Mouse (Mus musculus) hematopoietic stem cell, adult 5-6 weeks (primary cell): ENCODE measurements around the gene Nod2. TPM values are rescaled to one million over a fixed set of nuclear protein-coding genes. Genes with fewer than 3 reads are reported as not detected.

ENCODE experiments used
- ATAC-seq, 2 experiments: fragments of 125-278 bp in 1 of 2; replicated peaks in 1 of 2; 2 replicates each; pipeline ENCODE4 v1.8.0; 2016 to 2017; ENCODE audit warnings: inconsistent platforms in 2 of 2, mild to moderate bottlenecking in 2 of 2, moderate number of reproducible peaks in 2 of 2, low read depth in 1 of 2, moderate TSS enrichment in 1 of 2; ENCODE audit not compliant: low FRiP score in 2 of 2, poor library complexity in 2 of 2, severe bottlenecking in 2 of 2, insufficient read depth in 1 of 2, low TSS enrichment in 1 of 2
- total RNA-seq: library from RNA; stranded (forward); fragments of 172-1452, 232-1000 nt; gene quantifications from 2 replicates; pipeline ENCODE4 v1.2.3, GENCODE M21; 2017

Gene Nod2
- 0.94 and 1.1 TPM in 2 replicates for total RNA-seq

DNA sequence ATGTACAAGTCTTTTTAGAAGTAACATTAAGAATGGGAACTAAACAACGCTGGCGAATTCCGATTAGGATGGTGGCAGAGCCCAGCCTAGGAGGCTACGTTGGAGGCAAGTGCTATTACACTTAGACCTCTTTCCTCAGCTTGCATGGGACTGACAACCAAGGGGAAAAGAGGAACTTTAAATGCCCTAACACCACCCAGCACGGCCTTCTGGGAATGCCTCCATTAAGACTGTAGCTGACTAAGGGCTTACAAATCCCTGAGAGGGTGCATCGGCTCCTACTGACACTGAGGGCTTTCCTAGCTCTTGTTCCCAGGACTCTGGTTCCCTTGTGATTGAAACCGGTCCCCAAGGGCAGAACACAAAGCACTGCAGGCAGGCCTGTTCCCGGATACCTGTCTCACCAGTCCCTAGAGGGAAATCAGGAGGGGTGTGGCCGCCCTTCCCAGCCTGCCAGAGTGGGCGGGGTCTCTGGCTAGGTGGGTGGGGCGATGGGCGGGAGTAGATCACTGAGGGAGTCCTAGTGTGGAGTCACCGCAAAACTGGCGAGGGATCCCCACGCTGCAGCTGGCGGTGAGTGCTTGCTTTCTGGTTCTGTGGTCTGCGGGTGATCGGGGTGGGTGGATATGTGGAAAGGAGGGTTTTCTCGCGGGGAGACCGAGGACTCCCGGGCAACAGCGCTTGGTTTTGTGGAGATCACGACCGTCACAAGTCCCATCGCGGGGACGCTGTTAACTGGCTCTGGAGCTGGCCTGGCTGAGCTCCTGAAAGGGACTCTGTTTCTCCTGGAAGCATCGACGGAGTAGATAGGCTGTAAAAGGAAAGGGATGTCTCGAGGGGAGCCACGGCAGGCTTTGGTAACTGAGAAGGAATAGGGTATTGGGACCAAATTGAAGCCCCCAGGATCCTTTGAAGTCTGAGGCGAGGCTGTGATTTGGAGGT is at the start of gene Nod2:
Nod2 (plus strand) TSS at position 479 of the 942 bp plus-strand sequence.
- peak; percentile 70 to 88 for ATAC-seq

DNA sequence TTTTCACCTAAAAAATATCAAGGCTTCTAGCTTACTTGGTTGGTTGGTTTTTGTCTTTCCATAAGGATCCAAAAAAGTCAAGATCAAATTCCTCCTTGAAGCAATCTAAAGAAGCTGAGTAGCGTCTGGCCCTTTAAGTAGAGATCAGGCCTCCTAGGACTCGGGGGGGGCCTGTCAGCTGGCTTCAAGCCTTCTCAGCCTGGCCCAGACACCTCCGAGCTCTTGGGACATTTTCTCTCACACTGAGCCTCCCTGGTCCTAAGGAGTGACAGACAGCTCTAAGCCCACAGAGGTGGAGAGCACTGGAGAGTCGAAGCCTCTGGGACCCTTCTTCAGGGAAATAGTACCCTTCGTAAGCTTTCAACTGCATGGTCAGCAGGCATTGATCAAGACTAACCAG is 48.5 kb upstream of the Nod2 start:
- no peak for ATAC-seq

DNA sequence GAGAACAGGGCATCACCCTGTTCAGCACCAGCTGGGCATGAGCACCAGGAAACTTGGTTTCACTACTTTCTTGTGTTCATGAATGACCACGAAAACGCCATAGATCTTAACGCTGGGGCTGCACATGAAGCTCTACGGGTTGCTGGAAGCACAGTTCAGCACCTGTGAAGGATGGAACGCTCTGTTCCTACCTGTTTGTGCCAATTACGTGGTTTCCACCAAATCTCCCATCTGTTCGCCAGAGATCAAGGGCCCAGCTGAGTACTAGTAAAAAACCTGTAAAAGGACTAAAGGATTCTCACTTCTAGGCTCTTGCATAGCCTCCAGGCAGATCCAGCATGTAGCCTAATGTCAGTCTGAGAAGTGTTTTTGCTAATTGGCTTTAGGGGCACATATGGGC is 47.6 kb upstream of the Nod2 start:
- ATAC-seq = no peak

DNA sequence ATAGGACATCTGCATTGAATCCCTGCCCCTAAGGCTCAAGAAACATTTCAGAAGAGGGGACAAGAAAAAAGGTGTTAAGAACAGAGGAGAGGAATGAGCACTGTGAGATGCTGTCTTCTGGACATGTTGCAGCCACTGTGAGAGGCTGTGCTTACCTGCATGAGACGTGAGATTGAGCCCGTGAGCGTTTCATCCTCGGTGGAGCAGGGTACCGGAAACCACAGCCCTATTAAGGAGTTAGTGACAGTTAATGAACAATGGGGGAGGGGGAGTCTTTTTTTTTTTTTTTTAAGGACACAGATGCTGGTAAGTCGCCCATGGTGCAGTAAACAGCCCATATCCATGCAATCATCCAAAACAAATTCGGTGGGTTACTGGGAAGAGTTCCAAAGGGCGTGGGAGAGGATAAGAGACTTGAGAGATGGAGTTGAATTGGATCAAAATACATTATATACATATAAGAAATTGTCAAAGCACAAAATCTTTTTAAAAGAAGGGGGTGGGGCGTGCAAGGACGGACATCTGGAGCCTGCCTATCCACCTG is 43.6 kb upstream of the Nod2 start:
- no peak for ATAC-seq

DNA sequence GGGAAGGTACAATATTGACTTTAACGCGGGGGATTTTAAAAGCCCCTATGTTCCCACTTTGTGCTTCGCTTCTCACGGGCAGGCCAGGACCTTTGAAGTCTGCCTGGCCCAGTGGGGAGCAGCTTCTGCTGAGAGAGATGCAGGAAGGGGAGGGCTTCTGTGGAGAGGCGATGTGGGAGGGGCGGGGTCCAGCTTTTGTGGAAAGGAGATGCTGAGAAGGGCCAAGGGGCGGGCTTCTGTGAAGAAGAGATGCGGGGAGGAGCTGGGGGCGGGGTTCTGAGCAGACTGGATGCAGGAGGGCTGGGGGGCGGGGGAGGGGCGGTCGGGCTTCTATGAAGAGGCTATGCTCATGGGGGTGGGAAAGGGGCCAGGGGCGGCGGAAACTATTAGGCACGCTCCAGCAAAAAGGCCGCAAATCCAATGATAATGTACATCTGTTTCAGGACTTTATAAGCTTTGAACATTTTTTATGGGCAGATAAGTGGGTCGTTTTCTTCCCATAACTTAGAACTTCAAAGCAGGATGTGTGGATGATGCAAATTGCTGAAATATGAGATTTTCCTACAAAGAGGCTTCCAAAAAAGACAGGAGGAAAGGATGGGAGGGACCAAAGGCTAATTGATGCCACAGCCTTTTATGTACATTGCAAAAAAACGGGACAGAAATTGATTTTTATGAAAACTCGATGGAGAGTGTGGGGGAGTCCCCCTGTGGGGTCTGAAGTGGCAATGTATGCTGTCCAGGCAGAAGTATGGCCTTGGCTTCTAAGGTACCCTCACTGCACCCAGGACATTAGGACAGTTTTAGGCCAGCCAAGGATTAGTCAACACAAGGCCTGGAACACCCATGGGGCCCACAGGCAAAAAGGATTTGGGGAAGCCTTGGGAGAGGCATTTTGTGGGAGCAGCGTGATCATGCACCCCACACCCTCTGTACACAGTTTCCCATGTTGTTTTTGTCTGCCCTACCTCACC is 42.8 kb upstream of the Nod2 start:
- ATAC-seq = peak in 1 of 2 experiments; percentile 48; a peak in 1 of 4 replicates

DNA sequence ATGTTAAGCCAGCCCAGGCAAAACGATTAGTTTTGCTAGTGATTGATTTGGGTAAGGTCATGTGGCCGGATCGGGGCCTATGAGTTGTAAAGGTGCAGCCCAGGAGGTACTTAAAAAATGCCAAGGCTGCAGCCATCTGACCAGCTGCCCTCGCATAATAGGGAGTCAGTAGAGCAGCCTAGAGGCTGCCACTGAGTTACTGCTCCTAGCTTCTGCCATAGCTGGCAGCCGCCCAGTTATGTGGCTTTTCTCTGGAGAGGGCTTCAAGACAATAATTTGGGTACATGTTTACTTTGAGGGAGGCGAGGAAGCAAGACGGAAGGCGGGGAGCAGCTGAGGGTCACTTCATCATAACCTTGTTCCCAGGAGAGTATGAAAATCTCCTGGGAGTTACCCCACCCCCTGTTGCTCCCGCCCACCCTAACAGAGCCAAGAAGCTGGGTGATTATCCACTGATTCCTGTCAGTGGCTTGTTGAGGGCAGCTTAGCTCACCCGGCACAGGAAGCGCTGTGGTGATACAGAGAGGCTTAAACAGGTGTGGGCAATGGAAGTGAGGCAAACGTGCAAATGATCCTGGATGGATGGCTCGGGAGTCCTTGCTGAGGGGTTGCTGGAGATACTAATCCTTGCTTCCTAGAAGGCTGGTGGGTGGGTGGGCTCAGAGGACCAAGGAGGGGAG is 41.6 kb upstream of the Nod2 start:
- peak; percentile 58 to 61 for ATAC-seq

DNA sequence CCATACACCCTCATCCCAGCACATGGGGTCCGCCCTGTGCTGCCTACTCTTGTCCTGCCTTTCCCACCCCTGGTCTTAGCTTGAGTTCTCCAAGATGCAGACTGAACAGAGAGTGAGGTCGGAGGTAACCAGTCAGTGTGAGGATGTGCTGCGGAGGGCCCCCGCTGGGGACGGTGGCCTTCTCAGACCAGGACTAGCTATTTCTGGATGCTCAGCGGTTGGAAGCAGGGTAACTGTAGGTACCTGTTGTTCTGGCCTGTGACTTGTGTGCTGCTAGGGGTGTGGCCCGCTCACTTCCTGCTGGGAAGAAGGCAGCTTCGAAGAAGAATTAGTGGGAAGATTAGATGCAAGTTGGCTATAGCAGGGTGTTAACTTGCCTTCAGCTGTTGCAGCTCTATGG is 38.1 kb upstream of the Nod2 start:
- no peak for ATAC-seq

DNA sequence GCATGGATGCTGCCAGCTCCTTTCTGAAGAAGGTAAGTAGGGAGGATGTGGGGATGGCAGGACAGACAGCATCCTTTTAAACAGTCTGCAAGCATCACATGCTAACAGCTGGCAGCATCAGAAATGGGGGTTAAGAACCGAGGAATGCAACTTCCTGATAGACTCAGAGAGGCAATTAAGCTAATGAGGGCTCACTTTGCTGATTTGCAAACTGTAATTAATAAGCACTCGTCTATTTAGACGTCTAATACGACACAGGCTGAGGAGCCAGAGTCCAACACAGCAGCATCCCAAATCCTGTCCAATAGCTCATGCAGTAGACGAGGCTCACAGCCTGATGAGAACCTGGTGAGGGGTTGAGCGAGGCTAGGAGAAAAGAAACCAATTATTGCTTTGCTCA is 36.8 kb upstream of the Nod2 start:
- no peak for ATAC-seq

DNA sequence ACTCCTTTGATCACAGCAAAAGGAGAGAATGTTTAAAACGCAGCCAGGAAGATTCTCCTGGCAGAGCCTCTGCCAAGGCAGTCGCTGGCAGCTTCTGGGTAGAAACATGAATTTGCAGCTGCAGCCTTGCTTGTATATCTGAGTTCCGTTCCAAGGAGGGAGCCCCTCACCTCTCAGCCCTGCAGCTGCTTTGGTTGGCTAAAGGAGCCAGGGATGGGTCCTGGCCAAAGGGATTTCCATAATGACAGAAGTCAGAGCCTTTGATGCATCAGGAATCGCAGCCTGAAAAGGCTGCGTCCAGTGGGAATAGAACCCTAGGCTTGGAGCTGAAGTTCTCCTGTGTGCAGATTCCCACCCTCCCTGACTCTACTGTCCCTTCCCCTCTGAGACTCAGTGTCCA is 32.1 kb upstream of the Nod2 start:
- no peak for ATAC-seq

DNA sequence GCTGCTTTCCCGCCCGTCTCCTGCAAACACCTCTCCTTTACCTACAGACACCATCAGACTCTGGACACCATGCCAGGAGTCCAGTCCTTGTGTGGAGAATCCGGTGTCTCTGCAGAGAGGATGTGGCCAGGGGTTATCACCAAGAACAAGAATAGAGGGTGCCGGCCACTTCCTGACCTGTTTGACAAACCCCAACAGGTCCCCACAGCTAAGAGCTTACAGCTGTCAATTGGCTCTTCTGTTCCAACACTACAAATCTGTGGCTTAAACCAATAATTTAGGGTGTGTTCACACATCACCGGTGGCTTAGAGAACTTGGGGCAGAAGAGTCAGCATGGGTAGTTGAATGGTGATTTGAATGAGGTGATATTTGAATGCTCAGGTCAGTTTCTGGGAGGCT is 28.5 kb upstream of the Nod2 start:
- peak; percentile 5 to 18; a peak in 1 of 4 replicates for ATAC-seq

DNA sequence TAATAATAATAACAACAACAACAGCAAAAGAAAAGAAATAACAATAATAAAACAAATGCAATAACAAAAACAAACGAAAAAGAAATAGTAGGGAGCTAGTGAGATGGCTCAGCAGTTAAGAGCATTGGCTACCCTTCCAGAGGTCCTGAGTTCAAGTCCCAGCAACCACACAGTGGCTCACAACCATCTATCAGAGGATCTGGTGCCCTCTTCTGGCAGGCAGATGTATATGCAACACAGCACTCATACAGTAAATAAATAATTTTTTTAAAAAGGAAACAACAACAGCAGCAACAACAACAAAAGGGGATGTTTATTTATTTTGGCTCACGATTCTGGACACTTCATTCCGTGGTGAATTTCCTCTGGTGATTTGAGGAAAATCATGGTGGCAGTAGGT is 27.6 kb upstream of the Nod2 start:
- ATAC-seq = no peak

DNA sequence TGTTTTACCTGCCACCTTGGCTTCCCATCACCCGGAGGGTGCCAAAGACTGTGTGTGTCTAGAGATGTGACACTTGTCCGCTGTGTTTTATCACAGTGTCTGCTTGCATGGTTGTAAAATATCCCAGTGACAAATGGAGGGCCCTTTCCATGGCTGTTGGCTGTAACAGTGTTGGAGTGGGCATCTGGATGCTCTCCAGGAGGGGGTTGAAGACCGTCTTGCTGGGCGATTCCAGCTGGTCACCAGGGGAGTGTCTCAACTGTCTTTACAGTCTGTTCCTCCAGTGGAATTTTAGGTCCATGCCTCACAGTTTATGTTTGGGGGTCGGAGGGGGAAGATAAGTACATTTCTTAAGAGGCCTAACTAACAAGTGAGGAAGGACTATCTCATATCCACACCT is 26.2 kb upstream of the Nod2 start:
- no peak for ATAC-seq

DNA sequence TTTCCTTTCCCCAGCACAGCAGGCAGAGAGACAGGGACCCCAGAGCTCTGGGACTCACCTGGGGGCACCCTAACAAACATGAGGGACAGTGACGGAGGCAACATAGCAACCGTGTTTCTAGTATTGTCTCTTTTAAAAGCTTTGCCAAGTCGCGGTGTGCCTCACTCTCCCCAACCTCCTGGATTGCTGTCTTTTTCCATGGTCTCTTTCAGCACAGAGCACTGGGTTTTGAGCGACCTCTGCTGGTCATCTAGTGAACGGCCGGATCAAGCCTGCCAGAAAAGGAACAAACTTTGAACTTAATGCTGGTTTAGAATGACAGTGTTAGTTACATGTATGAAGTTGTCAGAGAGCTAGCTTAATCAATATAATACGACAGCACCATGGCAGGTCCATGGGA is 25.7 kb upstream of the Nod2 start:
- peak; percentile 47 to 71; a peak in 2 of 4 replicates for ATAC-seq

DNA sequence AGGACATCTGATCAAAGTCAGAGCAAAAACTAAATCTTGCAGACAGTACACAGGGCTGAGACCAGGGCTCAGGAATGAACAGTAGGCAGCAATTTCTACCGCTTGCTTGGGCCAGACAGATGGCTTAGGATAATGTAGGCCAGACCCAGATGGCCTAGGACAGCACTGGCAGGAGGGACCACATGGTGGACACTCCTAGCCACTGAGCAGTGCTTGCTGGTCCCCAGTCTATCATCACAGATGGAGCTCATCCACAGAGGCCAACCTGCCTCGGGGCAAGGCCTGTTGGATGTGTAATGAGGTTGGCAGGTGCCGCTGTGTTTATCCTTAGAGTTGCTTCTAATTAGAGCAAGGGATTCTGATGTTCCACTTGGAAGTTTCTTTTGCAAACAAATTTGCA is 23.8 kb upstream of the Nod2 start:
- no peak for ATAC-seq

DNA sequence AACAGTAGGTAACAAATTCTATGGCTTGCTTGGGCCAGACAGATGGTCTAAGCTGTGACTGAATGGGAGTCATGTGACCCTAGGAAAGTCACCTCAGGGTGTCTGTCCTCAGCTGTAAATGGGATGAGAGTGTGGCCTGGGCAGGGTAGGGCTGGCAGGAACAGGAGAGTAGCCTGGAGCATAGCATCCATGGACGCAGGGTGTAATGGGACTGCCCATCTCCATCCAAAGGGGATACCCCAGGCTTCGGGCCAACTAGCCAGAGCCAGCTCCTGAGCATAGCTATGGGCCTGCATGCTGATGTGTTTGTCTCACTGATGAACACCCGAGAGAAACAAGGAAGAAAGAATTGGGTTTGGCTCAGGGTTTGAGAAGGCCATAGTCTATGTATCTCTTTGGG is 22.8 kb upstream of the Nod2 start:
- no peak for ATAC-seq

DNA sequence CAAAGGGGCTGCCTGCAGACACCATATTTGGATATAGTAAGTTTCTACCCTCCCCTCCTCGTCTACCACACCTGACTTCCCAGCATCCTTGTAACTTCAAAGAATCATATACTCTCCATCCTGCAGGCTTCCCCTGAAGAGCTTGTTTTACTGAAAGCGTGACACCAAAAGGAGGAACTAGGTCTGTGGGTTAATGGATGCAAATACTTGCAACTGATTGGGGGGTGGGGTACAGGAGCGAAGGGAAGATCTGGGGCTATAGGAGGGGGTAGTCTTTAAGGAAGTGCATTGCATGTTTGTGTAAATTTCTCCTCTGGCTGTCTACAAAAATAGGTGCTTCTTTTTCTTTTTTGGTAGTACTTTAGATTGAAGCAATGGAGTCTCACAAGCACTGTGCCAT is 20.7 kb upstream of the Nod2 start:
- no peak for ATAC-seq

DNA sequence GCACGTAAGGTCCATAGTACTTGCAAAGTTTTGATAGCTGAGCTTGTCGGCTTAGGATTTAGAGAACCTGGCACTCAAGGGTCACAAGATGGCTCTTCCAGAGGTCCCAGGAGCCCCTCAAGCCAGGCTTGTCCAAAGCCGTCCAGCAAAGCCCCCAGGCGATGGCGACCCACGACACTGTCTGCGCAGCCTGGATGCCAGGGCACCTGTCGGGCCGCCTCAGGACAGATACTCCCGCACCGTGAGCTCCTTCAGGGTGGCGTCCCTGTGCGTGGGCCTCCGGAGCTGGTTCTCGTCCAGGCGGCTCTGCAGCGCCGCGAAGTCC is 20.2 kb upstream of the Nod2 start:
- ATAC-seq = no peak
